Mouse (Mus musculus) small intestine, adult 2 months (tissue): Measurements from ENCODE around the gene Frem2.

Experiments used
- CTCF ChIP-seq: fragments of 200-500 bp; IDR thresholded peaks from 2 replicates; pipeline ENCODE4 v1.5.1; 2012; ENCODE audit warnings: low read depth, mild to moderate bottlenecking, control low read depth, inconsistent platforms, low read length, moderate library complexity, mixed read lengths; ENCODE audit not compliant: insufficient replicate concordance, insufficient read length; ENCODE audit errors: extremely low read depth
- POLR2A ChIP-seq: fragments of 200-500 bp; IDR thresholded peaks from 2 replicates; pipeline ENCODE4 v1.6.1; 2012; ENCODE audit warnings: low read depth, mild to moderate bottlenecking, control low read depth, inconsistent platforms, low read length, moderate library complexity

- TF ChIP-seq CTCF (no peak), POLR2A (no peak)
Observed at GRCm38 (mm10) chr3:53682244-53682643, 25.1 kb upstream of the Frem2 start.
